Mouse (Mus musculus) heart, embryonic 16.5 days (tissue): ENCODE data around the gene Akap13. TPM values are rescaled to one million over a fixed set of nuclear protein-coding genes. Genes with fewer than 3 reads are reported as not detected.
"Not testable (repeated sequence)": the region's sequence is repeated elsewhere in the genome, so short reads cannot be mapped to it uniquely, and the experiment has no call there.

Experiments
- ATAC-seq: fragments of 200-750 bp; cut with Nextera tagmentation; replicated peaks from 2 replicates; pipeline ENCODE4 v1.8.0; 2017; ENCODE audit warnings: moderate number of reproducible peaks; ENCODE audit not compliant: insufficient read depth, low FRiP score; ENCODE audit errors: extremely low read depth
- H3K27ac ChIP-seq: fragments of 300-500 bp; sonication (generic); 2 replicates; pipeline ENCODE4 v1.5.1; 2014; ENCODE audit warnings: mild to moderate bottlenecking, low read length, control low read depth, moderate library complexity
- H3K27me3 ChIP-seq: fragments of 300-500 bp; sonication (generic); 2 replicates; pipeline ENCODE4 v1.6.1; 2014; ENCODE audit warnings: low read length, mixed read lengths; ENCODE audit not compliant: control insufficient read depth, insufficient read depth
- H3K36me3 ChIP-seq: fragments of 300-500 bp; sonication (generic); 2 replicates; pipeline ENCODE4 v1.6.1; 2014; ENCODE audit not compliant: control insufficient read depth, insufficient read depth
- H3K4me1 ChIP-seq: fragments of 300-500 bp; sonication (generic); 2 replicates; pipeline ENCODE4 v1.6.1; 2014; ENCODE audit warnings: low read length, mixed read lengths; ENCODE audit not compliant: control insufficient read depth, insufficient read depth
- H3K4me2 ChIP-seq: fragments of 300-500 bp; sonication (generic); 2 replicates; pipeline ENCODE4 v1.6.1; 2014; ENCODE audit warnings: low read depth, mild to moderate bottlenecking, control low read depth, low read length
- H3K4me3 ChIP-seq: fragments of 300-500 bp; sonication (generic); 2 replicates; pipeline ENCODE4 v1.5.1; 2014; ENCODE audit warnings: mild to moderate bottlenecking, control low read depth, low read length
- H3K9ac ChIP-seq: fragments of 300-500 bp; sonication (generic); 2 replicates; pipeline ENCODE4 v1.6.1; 2014; ENCODE audit warnings: low read length, control low read depth
- H3K9me3 ChIP-seq: fragments of 300-500 bp; sonication (generic); replicated peaks from 2 replicates; pipeline ENCODE4 v1.6.1; 2016; ENCODE audit warnings: low read length; ENCODE audit not compliant: control insufficient read depth
- WGBS: fragments of 180-500 bp; shearing (Covaris S2); extraction: QIAGEN DNeasy Blood & Tissue Kit; methylation state at CpG from one replicate; pipeline ENCODE4 v1.1.7; 2014; 5-methylcytosine and 5-hydroxymethylcytosine counted together
- polyA plus RNA-seq: library from polyadenylated mRNA; unstranded; fragments of >200 nt; fragmentation: Nextera tagmentation; extraction: Ambion mirVana; gene quantifications from 2 replicates; pipeline ENCODE4 v1.2.1, GENCODE M21; 2015

The Akap13 gene
- polyA plus RNA-seq, 1 experiment from 2014 or later = 47.3 TPM

DNA sequence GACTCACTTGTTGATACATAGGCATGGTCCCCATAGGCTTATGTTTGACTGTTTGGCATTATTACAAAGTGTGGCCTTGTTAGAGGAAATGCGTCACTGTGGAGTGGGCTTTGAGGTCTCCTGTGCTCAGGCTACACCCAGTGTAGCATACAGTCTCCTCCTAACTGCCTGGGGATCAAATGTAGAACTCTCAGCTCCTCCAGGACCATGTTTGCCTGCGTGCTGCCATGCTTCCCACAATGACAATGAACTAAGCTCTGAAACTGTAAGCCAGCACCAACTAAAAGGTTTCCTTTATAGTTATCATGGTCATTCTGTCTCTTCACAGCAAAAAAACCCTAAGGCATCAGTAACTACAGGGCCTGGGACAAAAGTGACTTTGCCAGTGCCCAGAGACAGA, 312.8 kb downstream of the Akap13 start:
- H3K9me3 ChIP-seq = no peaks in the 10 kb centered on the region
- no peaks in the 10 kb centered on the region for H3K4me1 ChIP-seq
- H3K36me3 ChIP-seq = peaks cover 27% of the 10 kb centered on the region
- WGBS = 89% methylated on average over 2 of the region's 2 CpGs
- H3K4me3 ChIP-seq = no peak overlapping the region
- H3K9ac ChIP-seq = no peak overlapping the region
- no peak overlapping the region for H3K4me2 ChIP-seq
- ATAC-seq = no peak
- no peaks in the 10 kb centered on the region for H3K27me3 ChIP-seq
- H3K27ac ChIP-seq = no peak overlapping the region

- H3K9me3 ChIP-seq = no peaks in the 10 kb centered on the region
- no peak overlapping the region for H3K4me2 ChIP-seq
- H3K27ac ChIP-seq = no peak overlapping the region
- no peaks in the 10 kb centered on the region for H3K27me3 ChIP-seq
- ATAC-seq = no peak
- H3K9ac ChIP-seq = no peak overlapping the region
- 89% methylated on average over 9 of the region's 9 CpGs for WGBS
- H3K36me3 ChIP-seq = peaks cover 29% of the 10 kb centered on the region
- H3K4me1 ChIP-seq = no peaks in the 10 kb centered on the region
- H3K4me3 ChIP-seq = no peak overlapping the region
These were observed 314.6 kb downstream of the Akap13 start for GRCm38 (mm10) chr7:75769909-75770308.

GRCm38 (mm10) chr7:75774095-75775078, 319.1 kb downstream of the Akap13 start:
- H3K4me1 ChIP-seq, H3K27ac ChIP-seq, H3K9ac ChIP-seq, H3K27me3 ChIP-seq, ATAC-seq, H3K9me3 ChIP-seq, H3K4me3 ChIP-seq, H3K4me2 ChIP-seq: not testable (repeated sequence)
- 84% methylated on average over 18 of the region's 18 CpGs for WGBS
- H3K36me3 ChIP-seq = peaks cover 62% of the 10 kb centered on the region

DNA sequence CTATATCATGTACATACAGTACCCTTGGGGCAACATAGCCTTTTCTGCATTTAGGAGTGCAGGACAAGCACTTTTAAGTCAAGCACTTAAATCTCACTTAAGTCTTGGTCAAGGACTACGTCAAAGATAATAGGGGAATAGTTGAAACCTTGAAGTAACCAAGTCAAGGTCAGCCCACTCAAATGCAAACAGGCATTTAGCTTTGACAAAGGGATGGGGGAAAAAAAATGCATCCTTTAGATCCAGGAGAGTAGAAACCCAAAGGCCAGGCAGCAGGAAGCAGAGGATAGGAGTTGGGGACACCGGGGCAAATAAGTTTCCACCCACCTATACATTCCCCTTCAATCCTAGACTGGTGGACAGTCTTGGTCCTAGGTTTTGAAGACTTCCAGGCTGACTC, 322.7 kb downstream of the Akap13 start:
- H3K27ac ChIP-seq = no peak overlapping the region
- H3K4me1 ChIP-seq = peaks cover 9% of the 10 kb centered on the region
- H3K9me3 ChIP-seq = no peaks in the 10 kb centered on the region
- ATAC-seq = no peak
- no peak overlapping the region for H3K4me3 ChIP-seq
- no peak overlapping the region for H3K9ac ChIP-seq
- WGBS = 86% methylated on average over 2 of the region's 2 CpGs
- H3K27me3 ChIP-seq = no peaks in the 10 kb centered on the region
- H3K4me2 ChIP-seq = no peak overlapping the region
- H3K36me3 ChIP-seq = peaks cover 45% of the 10 kb centered on the region

- no peaks in the 10 kb centered on the region for H3K27me3 ChIP-seq
- 11% methylated on average over 2 of the region's 5 CpGs for WGBS
- peak overlapping the region; percentile 62 for H3K4me3 ChIP-seq
- no peak for ATAC-seq
- H3K9ac ChIP-seq = peak overlapping the region; percentile 69
- H3K4me2 ChIP-seq = peak overlapping the region; percentile 59
- peaks cover 9% of the 10 kb centered on the region for H3K4me1 ChIP-seq
- peaks cover 34% of the 10 kb centered on the region for H3K36me3 ChIP-seq
- H3K9me3 ChIP-seq = no peaks in the 10 kb centered on the region
- H3K27ac ChIP-seq = peak overlapping the region; percentile 69
These were observed 325.5 kb downstream of the Akap13 start for GRCm38 (mm10) chr7:75780812-75781211.

- peak overlapping the region; percentile 69 for H3K9ac ChIP-seq
- peaks cover 9% of the 10 kb centered on the region for H3K4me1 ChIP-seq
- H3K36me3 ChIP-seq = peaks cover 28% of the 10 kb centered on the region
- H3K4me2 ChIP-seq = peak overlapping the region; percentile 59
- WGBS = 5% methylated on average over 13 of the region's 13 CpGs
- H3K27me3 ChIP-seq = no peaks in the 10 kb centered on the region
- no peaks in the 10 kb centered on the region for H3K9me3 ChIP-seq
- peak; percentile 5; the same call in 1 of the 2 replicates for ATAC-seq
- H3K27ac ChIP-seq = peak overlapping the region; percentile 69
- peak overlapping the region; percentile 62 for H3K4me3 ChIP-seq
These were observed 326.1 kb downstream of the Akap13 start for GRCm38 (mm10) chr7:75781298-75781947.

DNA sequence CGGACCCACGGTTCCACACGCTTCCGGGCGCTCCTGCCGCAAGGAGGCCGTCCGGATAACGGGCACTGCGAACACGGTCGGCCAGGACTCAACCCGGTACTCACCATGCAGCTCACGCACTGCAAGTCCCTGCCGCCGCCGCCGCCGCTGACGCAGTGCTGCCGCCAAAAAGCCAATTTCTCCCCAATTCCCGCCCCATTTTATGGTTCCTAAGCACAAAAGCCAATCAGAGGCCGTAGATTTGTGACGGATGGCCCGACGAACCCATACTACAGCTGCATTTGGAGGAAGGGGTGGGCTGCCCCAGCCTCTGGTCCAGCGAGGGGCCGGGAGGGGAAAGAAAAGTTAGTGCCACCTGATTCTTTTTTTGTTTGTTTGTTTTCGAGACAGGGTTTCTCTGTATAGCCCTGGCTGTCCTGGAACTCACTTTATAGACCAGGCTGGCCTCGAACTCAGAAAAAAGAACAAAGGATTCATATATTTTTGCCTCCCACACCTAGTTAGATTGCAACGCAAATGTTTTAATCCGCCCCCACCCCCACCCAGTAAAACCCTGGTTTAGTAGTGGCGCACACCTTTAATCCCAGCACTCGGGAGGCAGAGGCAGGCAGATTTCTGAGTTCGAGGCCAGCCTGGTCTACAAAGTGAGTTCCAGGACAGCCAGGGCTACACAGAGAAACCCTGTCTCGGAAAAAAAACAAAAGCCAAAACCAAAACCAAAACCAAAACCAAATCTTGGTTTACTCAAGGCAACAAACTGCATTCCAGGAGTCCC, 326.8 kb downstream of the Akap13 start:
- Histone ChIP-seq H3K4me1 (peaks cover 14% of the 10 kb centered on the region), H3K27me3 (no peaks in the 10 kb centered on the region), H3K4me2 (peak overlapping the region; percentile 59), H3K4me3 (peak overlapping the region; percentile 62), H3K36me3 (peaks cover 23% of the 10 kb centered on the region), H3K27ac (peak overlapping the region; percentile 69), H3K9me3 (no peaks in the 10 kb centered on the region), H3K9ac (peak overlapping the region; percentile 69)
- WGBS = 8% methylated on average over 36 of the region's 36 CpGs
- peak; percentile 92 for ATAC-seq

DNA sequence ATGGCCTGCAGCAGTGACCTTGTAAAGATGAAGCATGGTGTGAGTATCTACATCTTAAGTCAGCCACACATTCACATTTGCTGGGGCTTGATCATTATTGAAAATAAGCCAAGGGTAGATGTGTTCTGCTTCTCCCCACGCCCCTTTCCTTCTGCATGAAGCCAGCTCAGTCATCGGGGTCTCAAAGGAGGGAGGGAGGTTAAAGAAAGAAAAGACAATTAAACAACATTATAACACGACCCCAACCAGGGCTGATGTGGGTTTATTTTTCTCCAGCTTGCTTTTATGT, 327.3 kb downstream of the Akap13 start:
- Histone ChIP-seq H3K27ac (no peak overlapping the region), H3K9me3 (no peaks in the 10 kb centered on the region), H3K4me2 (peak overlapping the region; percentile 59), H3K9ac (no peak overlapping the region), H3K36me3 (peaks cover 18% of the 10 kb centered on the region), H3K4me3 (peak overlapping the region; percentile 62; the same call in 1 of the 2 replicates), H3K4me1 (peaks cover 18% of the 10 kb centered on the region), H3K27me3 (no peaks in the 10 kb centered on the region)
- 83% methylated on average over 3 of the region's 3 CpGs for WGBS
- ATAC-seq = no peak
